Mouse (Mus musculus) thymus, adult 2 months (tissue): ENCODE measurements at regions not wholly inside any gene's neighbourhood (a gene's known extent, or its start where the extent isn't known, plus 50 kb on each side); places are given as distances from the start of the nearest gene placed in this dataset.

Experiments used
- CTCF ChIP-seq: fragments of 200-500 bp; IDR thresholded peaks from 2 replicates; pipeline ENCODE4 v1.5.1; 2012; ENCODE audit warnings: mild to moderate bottlenecking, control low read depth, low read length, moderate library complexity, borderline replicate concordance; ENCODE audit not compliant: control insufficient read depth, poor library complexity, insufficient read depth; ENCODE audit errors: extremely low read depth
- POLR2A ChIP-seq: fragments of 200-500 bp; IDR thresholded peaks from 2 replicates; pipeline ENCODE4 v1.6.1; 2012; ENCODE audit warnings: mild to moderate bottlenecking, low read length, control low read depth, moderate library complexity; ENCODE audit not compliant: control insufficient read depth, poor library complexity, insufficient read depth; ENCODE audit errors: extremely low read depth

GRCm38 (mm10) chr10:126663461-126664013, 237.6 kb downstream of the Atp23 start:
- TF ChIP-seq CTCF, result no peak
- TF ChIP-seq POLR2A, result no peak
